Mouse (Mus musculus) CD4-positive naive resting alpha-beta T cell, adult 76 days (primary cell): ENCODE measurements around the gene Vmn1r152. TPM values are rescaled to one million over a fixed set of nuclear protein-coding genes. Genes with fewer than 3 reads are reported as not detected.

Experiments used
- total RNA-seq: library from RNA; stranded (reverse); gene quantifications from one replicate; pipeline ENCODE4 v1.2.4, GENCODE M21; 2023

The Vmn1r152 gene
- total RNA-seq: not detected

DNA sequence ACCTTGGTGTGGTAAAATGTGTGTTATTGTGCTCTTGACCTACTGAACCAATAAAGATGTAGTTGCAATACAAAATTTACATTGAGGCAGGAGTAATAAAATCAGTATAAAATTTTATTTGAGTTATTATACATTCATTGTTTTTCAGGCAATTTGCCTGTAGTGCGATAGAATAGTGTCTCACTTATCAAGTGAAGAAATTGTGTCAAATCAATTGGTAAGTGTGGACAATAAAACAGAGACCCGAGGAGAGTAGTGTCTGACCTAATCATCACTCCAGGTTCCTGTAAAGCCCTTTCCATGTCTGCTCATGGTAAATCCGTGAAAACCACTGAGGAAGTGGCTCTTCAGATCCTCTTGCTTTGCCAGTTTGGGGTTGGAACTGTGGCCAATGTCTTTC lies at the start of gene Vmn1r152:
Gene Vmn1r152 (plus strand): TSS at position 301 of the 400 bp plus-strand sequence.

DNA sequence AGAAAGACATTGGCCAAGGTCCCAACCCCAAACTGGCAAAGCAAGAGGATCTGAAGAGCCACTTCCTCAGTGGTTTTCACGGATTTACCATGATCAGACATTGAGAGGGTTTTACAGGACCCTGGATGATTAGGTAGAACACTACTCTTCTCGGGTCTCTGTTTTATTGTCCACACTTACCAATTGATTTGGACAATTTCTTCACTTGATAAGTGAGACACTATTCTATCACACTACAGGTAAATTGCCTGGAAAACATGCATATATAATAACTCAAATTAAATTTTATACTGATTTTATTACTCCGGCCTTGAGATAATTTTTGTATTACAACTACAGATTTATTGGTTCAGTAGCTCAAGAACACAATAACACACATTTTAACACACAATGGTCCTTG lies 23.2 kb upstream of the Vmn1r152 start, which contains the start of gene Vmn1r151:
Gene Vmn1r151 (minus strand): TSS at position 101 of the 400 bp plus-strand sequence.

DNA sequence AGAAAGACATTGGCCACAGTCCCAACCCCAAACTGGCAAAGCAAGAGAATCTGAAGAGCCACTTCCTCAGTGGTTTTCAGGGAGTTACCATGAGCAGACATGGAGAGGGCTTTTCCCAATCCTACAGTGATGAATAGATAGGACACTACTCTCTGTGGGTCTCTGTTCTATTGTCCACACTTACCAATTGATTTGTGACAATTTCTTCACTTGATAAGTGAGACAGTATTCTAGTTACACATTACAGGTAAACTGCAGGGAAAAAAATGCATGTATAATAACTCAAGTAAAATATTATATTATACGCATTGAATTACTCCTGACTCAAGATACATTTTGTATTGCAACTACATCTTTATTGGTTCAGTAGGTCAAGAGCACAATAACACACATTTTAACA lies 12.0 kb downstream of the Vmn1r152 start, which contains the start of gene Gm8677:
Gene Gm8677 (minus strand): TSS at position 101 of the 400 bp plus-strand sequence.

DNA sequence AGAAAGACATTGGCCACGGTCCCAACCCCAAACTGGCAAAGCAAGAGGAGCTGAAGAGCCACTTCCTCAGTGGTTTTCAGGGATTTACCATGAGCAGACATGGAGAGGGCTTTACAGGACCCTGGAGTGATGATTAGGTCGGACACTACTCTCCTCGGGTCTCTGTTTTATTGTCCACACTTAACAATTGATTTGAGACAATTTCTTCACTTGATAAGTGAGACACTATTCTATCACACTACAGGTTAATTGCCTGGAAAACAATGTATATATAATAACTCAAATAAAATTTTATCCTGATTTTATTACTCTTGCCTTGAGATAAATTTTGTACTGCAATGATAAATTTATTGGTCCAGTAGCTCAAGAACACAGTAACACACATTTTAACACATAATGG lies 42.5 kb downstream of the Vmn1r152 start, which contains the start of gene Gm4201:
Gene Gm4201 (minus strand): TSS at position 101 of the 400 bp plus-strand sequence.

Other genes with a start within 250 kb of the Vmn1r152 start
- not detected for gene Gm4187, start 193.2 kb upstream of the Vmn1r152 start, total RNA-seq
- gene Gm8660, start 151.9 kb upstream of the Vmn1r152 start, total RNA-seq: not detected
- not detected for gene Vmn1r148, start 109.4 kb upstream of the Vmn1r152 start, total RNA-seq
- not detected for gene Vmn1r149, start 84.7 kb upstream of the Vmn1r152 start, total RNA-seq
- gene Gm10665, start 58.9 kb upstream of the Vmn1r152 start, total RNA-seq: not detected
- not detected for gene Vmn1r151, start 23.3 kb upstream of the Vmn1r152 start, total RNA-seq
- gene Gm8677, start 11.9 kb downstream of the Vmn1r152 start, total RNA-seq: not detected
- not detected for gene Gm4201, start 42.4 kb downstream of the Vmn1r152 start, total RNA-seq
- gene Gm4565, start 65.2 kb downstream of the Vmn1r152 start, total RNA-seq: not detected
- not detected for gene Vmn1r155, start 135.1 kb downstream of the Vmn1r152 start, total RNA-seq
- not detected for gene Gm8693, start 169.3 kb downstream of the Vmn1r152 start, total RNA-seq
- gene Gm4567, start 196.7 kb downstream of the Vmn1r152 start, total RNA-seq: not detected
- not detected for gene Vmn1r157, start 238.7 kb downstream of the Vmn1r152 start, total RNA-seq